Mouse (Mus musculus) testis, adult 2 months (tissue): ENCODE results near the gene Slc25a11.

Experiments used
- CTCF ChIP-seq: fragments of 200-500 bp; IDR thresholded peaks from 2 replicates; pipeline ENCODE4 v1.5.1; 2012; ENCODE audit warnings: low read depth, mild to moderate bottlenecking, inconsistent platforms, low read length, moderate library complexity; ENCODE audit not compliant: control insufficient read depth, insufficient read depth, insufficient replicate concordance
- POLR2A ChIP-seq: fragments of 200-500 bp; IDR thresholded peaks from 2 replicates; pipeline ENCODE4 v1.6.1; 2012; ENCODE audit warnings: low read depth, mild to moderate bottlenecking, inconsistent platforms, low read length, moderate library complexity; ENCODE audit not compliant: control insufficient read depth

DNA sequence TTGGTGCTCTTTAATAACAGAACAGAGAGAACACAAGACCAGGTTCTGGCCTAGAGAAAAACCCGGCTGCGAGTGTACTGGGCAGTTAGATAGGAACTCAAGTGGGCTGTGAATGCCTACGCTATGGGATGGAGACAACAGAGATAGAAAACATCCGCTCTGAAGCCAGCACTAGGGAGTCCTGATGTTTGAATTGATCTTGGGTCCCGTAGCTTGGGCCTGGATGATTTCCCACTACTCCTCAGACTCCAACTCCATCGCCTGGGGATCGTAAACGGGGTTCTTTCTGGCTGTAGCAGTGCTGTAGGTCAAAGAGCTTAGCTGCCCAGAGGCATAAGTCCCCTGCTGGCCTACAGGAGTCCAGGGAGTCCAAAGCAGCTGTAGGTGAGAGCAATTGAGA lies 41.1 kb upstream of the Slc25a11 start:
- no peak for TF ChIP-seq CTCF
- no peak for TF ChIP-seq POLR2A
